Mouse (Mus musculus): ENCODE measurements at regions not wholly inside any gene's neighbourhood (a gene's known extent, or its start where the extent isn't known, plus 50 kb on each side); places are given as distances from the start of the nearest gene placed in this dataset.
"Not testable (repeated sequence)": the region's sequence is repeated elsewhere in the genome, so short reads cannot be mapped to it uniquely, and the experiment has no call there.

DNA sequence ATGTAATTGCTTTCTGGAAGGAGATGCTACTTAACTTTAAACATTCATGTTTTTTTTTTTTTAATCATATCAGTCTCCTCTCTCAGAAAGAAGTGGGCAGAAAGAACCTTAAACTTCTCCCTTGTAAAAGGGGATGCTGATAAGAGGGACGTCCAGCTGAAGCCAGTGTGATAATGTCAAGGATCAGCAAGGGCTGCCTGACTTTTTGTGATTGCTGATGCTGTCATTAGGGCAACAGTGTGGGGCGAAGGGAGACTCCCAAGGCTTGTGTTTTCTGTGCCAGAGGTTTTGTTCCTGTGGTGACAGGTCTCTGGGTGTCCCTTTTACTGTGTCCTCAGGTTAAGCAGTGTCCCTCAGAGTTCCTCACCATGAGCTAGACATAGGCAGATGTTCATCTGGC is 61.8 kb upstream of the Prkar2b start:
- peak; percentile 46 for DNase-seq

DNA sequence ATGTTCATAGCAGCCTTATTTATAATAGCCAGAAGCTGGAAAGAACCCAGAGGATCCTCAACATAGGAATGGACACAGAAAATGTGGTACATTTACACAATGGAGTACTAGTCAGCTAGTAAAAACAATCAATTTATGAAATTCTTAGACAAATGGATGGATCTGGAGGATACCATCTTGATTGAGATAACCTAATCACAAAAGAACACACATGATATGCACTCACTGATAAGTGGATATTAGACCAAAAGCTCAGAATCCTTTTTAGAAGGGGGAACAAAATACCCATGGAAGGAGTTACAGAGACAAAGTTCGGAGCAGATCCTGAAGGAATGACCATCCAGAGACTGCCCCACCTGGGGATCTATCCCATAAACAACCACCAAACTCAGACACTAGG is 60.9 kb upstream of the Prkar2b start:
- DNase-seq = not testable (repeated sequence)

GRCm38 (mm10) chr12:32112691-32113090 is 51.6 kb upstream of the Prkar2b start:
- DNase-seq = no peak

DNA sequence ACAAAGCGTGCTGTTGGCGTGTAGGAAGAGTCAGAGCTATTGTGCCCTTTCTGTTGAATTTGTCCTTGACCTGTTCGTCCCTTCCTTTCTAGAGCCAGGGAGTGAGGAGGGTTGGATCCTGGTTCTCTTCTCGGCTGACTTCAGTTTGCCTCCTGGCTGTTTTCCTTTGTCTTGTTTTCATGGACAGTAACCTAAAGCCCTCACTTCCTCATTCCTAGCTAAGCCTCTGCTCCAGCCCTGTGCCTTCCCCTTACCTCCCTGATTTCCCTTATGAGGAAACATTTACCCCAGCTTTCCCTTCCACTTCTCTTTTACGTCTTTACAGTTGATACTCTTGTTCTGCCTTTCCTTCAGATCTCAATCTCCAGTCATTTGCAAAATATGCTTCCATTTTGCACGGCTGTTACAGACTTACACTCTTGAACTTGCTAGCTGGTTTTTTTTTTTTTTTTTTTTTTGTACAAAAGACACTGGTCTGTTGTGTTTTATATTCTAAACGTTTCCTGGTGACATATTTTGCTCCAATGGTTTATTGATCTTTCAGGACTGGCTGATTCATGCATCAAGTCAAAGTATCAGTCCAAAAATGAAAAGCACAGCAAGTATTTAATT is 50.5 kb upstream of the Prkar2b start:
- DNase-seq = no peak

DNA sequence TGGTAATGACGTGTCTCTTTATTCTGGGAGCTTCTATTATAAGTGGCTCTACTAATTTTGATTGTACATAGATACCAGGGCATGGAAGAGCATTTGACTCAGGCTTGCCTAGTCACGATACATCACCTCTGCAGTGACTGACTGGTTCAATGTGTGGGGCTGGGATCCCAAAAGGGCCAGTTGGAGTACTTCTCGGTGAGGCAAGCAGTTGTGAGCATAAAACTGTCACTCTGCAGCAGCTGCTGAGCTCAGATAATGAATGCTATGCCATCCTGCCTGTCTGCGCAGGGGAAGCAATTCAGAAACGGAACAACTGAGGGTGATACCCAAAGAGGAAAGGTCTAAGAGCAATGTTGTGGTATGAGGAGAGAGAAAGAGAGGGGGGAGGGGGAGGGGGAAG is 49.8 kb upstream of the Prkar2b start:
- DNase-seq = peak; percentile 34

Data from adrenal gland, postnatal 14 days (tissue).